Mouse (Mus musculus): ENCODE data around the gene Slc35d2.
"Not testable (repeated sequence)": the region's sequence is repeated elsewhere in the genome, so short reads cannot be mapped to it uniquely, and the experiment has no call there.

The Slc35d2 gene

GRCm38 (mm10) chr13:64052281-64052680, 76.9 kb downstream of the Slc35d2 start:
- not testable (repeated sequence) for DNase-seq (ENCODE audit: low read depth, low spot score)

- DNase-seq (ENCODE audit: low read depth, low spot score): no peak
Observed at GRCm38 (mm10) chr13:64050895-64051294, 78.3 kb downstream of the Slc35d2 start.

GRCm38 (mm10) chr13:64049535-64049934, 79.6 kb downstream of the Slc35d2 start:
- no peak for DNase-seq (ENCODE audit: low read depth, low spot score)

- no peak for DNase-seq (ENCODE audit: low read depth, low spot score)
Observed at GRCm38 (mm10) chr13:64048467-64048866, 80.7 kb downstream of the Slc35d2 start.
